Mouse (Mus musculus) myocyte (in vitro differentiated cells): Measurements from ENCODE around the gene Slc46a2. TPM values are rescaled to one million over a fixed set of nuclear protein-coding genes. Genes with fewer than 3 reads are reported as not detected.

Source experiments
- H3K27me3 ChIP-seq: one replicate; pipeline ENCODE4 v1.6.1; 2011; ENCODE audit not compliant: control insufficient read depth, insufficient read depth, insufficient read length
- H3K36me3 ChIP-seq: one replicate; pipeline ENCODE4 v1.6.1; 2011; ENCODE audit not compliant: control insufficient read depth, insufficient read depth
- H3K4me2 ChIP-seq: one replicate; pipeline ENCODE4 v1.6.1; 2011; ENCODE audit warnings: low read depth, control low read depth
- H3K4me3 ChIP-seq: one replicate; pipeline ENCODE4 v1.5.1; 2011; ENCODE audit warnings: mild to moderate bottlenecking, control low read depth, moderate library complexity
- H3K79me2 ChIP-seq: one replicate; pipeline ENCODE4 v1.6.1; 2011; ENCODE audit not compliant: control insufficient read depth, insufficient read depth
- H3ac ChIP-seq: one replicate; pipeline ENCODE4 v1.6.1; 2011; ENCODE audit not compliant: control insufficient read depth, insufficient read length
- CEBPB ChIP-seq: IDR thresholded peaks from 2 replicates; pipeline ENCODE4 v1.6.1; 2011; ENCODE audit warnings: mild to moderate bottlenecking, moderate library complexity; ENCODE audit not compliant: poor library complexity, insufficient read depth, severe bottlenecking
- E2F4 ChIP-seq: IDR thresholded peaks from one replicate; pipeline ENCODE4 v1.6.1; 2011; ENCODE audit warnings: mild to moderate bottlenecking, control low read depth, moderate library complexity; ENCODE audit not compliant: insufficient read depth
- MAX ChIP-seq: IDR thresholded peaks from one replicate; pipeline ENCODE4 v1.6.1; 2011; ENCODE audit warnings: low read depth, mild to moderate bottlenecking, control low read depth
- MYOD1 ChIP-seq, 3 experiments: IDR thresholded peaks; one replicate each; pipeline ENCODE4 v1.6.1; 2011; ENCODE audit warnings: control low read depth in 2 of 3, low read depth in 2 of 3, mild to moderate bottlenecking in 2 of 3, moderate library complexity in 1 of 3; ENCODE audit not compliant: insufficient read length in 2 of 3, control insufficient read depth in 1 of 3
- MYOG ChIP-seq, 3 experiments: IDR thresholded peaks; one replicate each; pipeline ENCODE4 v1.6.1; 2011; ENCODE audit warnings: control low read depth in 2 of 3, low read depth in 2 of 3, mild to moderate bottlenecking in 2 of 3; ENCODE audit not compliant: insufficient read length in 2 of 3, control insufficient read depth in 1 of 3, insufficient read depth in 1 of 3
- POLR2A ChIP-seq: IDR thresholded peaks from one replicate; pipeline ENCODE4 v1.6.1; 2011; ENCODE audit warnings: low read depth, mild to moderate bottlenecking, control low read depth, moderate library complexity; ENCODE audit not compliant: insufficient read length
- POLR2AphosphoS2 ChIP-seq: IDR thresholded peaks from one replicate; pipeline ENCODE4 v1.6.1; 2011; ENCODE audit warnings: low read depth, control low read depth; ENCODE audit not compliant: insufficient read length
- REST ChIP-seq: IDR thresholded peaks from one replicate; pipeline ENCODE4 v1.6.1; 2011; ENCODE audit warnings: mild to moderate bottlenecking, control low read depth, moderate library complexity; ENCODE audit not compliant: insufficient read depth, insufficient read length
- SRF ChIP-seq: IDR thresholded peaks from one replicate; pipeline ENCODE4 v1.6.1; 2011; ENCODE audit warnings: low read depth; ENCODE audit not compliant: control insufficient read depth, insufficient read length
- TCF12 ChIP-seq: IDR thresholded peaks from one replicate; pipeline ENCODE4 v1.6.1; 2011; ENCODE audit warnings: mild to moderate bottlenecking, control low read depth; ENCODE audit not compliant: poor library complexity, insufficient read depth, severe bottlenecking
- TCF3 ChIP-seq: IDR thresholded peaks from one replicate; pipeline ENCODE4 v1.6.1; 2011; ENCODE audit warnings: low read depth, control low read depth; ENCODE audit not compliant: insufficient read length
- USF1 ChIP-seq: IDR thresholded peaks from one replicate; pipeline ENCODE4 v1.6.1; 2011; ENCODE audit warnings: low read depth, mild to moderate bottlenecking, control low read depth, moderate library complexity
- polyA plus RNA-seq: library from polyadenylated mRNA; unstranded; fragments of >200 nt; fragmentation: generic; extraction: Trizol; gene quantifications from one replicate; pipeline ENCODE4 v1.2.1, GENCODE M21; 2012; ENCODE audit warnings: missing spikeins

The Slc46a2 gene
- polyA plus RNA-seq, 1 experiment: not detected

- Histone ChIP-seq H3K4me2 (no peak overlapping the region), H3ac (no peak overlapping the region), H3K4me3 (no peak overlapping the region), H3K79me2 (no peaks in the 10 kb centered on the region), H3K27me3 (no peaks in the 10 kb centered on the region), H3K36me3 (peaks cover 9% of the 10 kb centered on the region)
- TF ChIP-seq MYOD1 (IDR thresholded peaks at IDR 0.05; ENCODE audit: control insufficient read depth in 1 of 3, insufficient read length in 2 of 3, low read depth in 2 of 3): peak in 1 of 3 experiments; percentile 61
- peak in 1 of 3 experiments; percentile 44 for TF ChIP-seq MYOG (IDR thresholded peaks at IDR 0.05; ENCODE audit: control insufficient read depth in 1 of 3, insufficient read depth in 1 of 3, insufficient read length in 2 of 3, low read depth in 2 of 3)
- TF ChIP-seq E2F4: no peak
- TF ChIP-seq USF1: no peak
Observed at GRCm38 (mm10) chr4:59894415-59894814, 20.4 kb downstream of the Slc46a2 start.

- H3ac ChIP-seq: no peak overlapping the region
- peaks cover 9% of the 10 kb centered on the region for H3K36me3 ChIP-seq
- H3K79me2 ChIP-seq: no peaks in the 10 kb centered on the region
- H3K4me3 ChIP-seq: no peak overlapping the region
- H3K4me2 ChIP-seq: no peak overlapping the region
- no peaks in the 10 kb centered on the region for H3K27me3 ChIP-seq
- TF ChIP-seq MAX (no peak), POLR2A (no peak), REST (no peak)
Observed at GRCm38 (mm10) chr4:59892731-59893130, 22.1 kb downstream of the Slc46a2 start.

- H3ac ChIP-seq: no peak overlapping the region
- no peak overlapping the region for H3K4me2 ChIP-seq
- H3K27me3 ChIP-seq: no peaks in the 10 kb centered on the region
- TF ChIP-seq SRF: no peak
- no peak for TF ChIP-seq POLR2AphosphoS2
- TF ChIP-seq E2F4: no peak
- TF ChIP-seq TCF12: no peak
- no peak overlapping the region for H3K4me3 ChIP-seq
- no peaks in the 10 kb centered on the region for H3K79me2 ChIP-seq
- peaks cover 9% of the 10 kb centered on the region for H3K36me3 ChIP-seq
Observed at GRCm38 (mm10) chr4:59891723-59892416, 23.0 kb downstream of the Slc46a2 start.

GRCm38 (mm10) chr4:59890086-59890600 lies 24.7 kb downstream of the Slc46a2 start:
- Histone ChIP-seq H3K79me2 (no peaks in the 10 kb centered on the region), H3K4me3 (no peak overlapping the region), H3K36me3 (peaks cover 14% of the 10 kb centered on the region), H3ac (no peak overlapping the region), H3K27me3 (no peaks in the 10 kb centered on the region), H3K4me2 (no peak overlapping the region)
- TF ChIP-seq MAX: no peak

GRCm38 (mm10) chr4:59888014-59888413 lies 26.8 kb downstream of the Slc46a2 start:
- H3K4me2 ChIP-seq: no peak overlapping the region
- no peaks in the 10 kb centered on the region for H3K27me3 ChIP-seq
- H3ac ChIP-seq: no peak overlapping the region
- no peak for TF ChIP-seq E2F4
- no peak for TF ChIP-seq MYOD1 (IDR thresholded peaks at IDR 0.05; ENCODE audit: control insufficient read depth in 1 of 3, insufficient read length in 2 of 3, low read depth in 2 of 3)
- TF ChIP-seq MAX: no peak
- TF ChIP-seq POLR2A: no peak
- no peak for TF ChIP-seq CEBPB
- TF ChIP-seq POLR2AphosphoS2: no peak
- no peak for TF ChIP-seq TCF3
- TF ChIP-seq MYOG (IDR thresholded peaks at IDR 0.05; ENCODE audit: control insufficient read depth in 1 of 3, insufficient read depth in 1 of 3, insufficient read length in 2 of 3, low read depth in 2 of 3): no peak
- no peak overlapping the region for H3K4me3 ChIP-seq
- peaks cover 11% of the 10 kb centered on the region for H3K36me3 ChIP-seq
- no peaks in the 10 kb centered on the region for H3K79me2 ChIP-seq

- Histone ChIP-seq H3K4me2 (no peak overlapping the region), H3K27me3 (no peaks in the 10 kb centered on the region), H3K4me3 (no peak overlapping the region), H3K79me2 (no peaks in the 10 kb centered on the region), H3K36me3 (peaks cover 16% of the 10 kb centered on the region), H3ac (no peak overlapping the region)
- TF ChIP-seq TCF12 (no peak), SRF (no peak), USF1 (no peak), MYOD1 (IDR thresholded peaks at IDR 0.05; ENCODE audit: control insufficient read depth in 1 of 3, insufficient read length in 2 of 3, low read depth in 2 of 3) (no peak), MYOG (IDR thresholded peaks at IDR 0.05; ENCODE audit: control insufficient read depth in 1 of 3, insufficient read depth in 1 of 3, insufficient read length in 2 of 3, low read depth in 2 of 3) (no peak), POLR2A (no peak), TCF3 (no peak), REST (no peak), CEBPB (no peak), POLR2AphosphoS2 (no peak), MAX (no peak), E2F4 (no peak)
Observed at GRCm38 (mm10) chr4:59887011-59887410, 27.8 kb downstream of the Slc46a2 start.
